Mouse (Mus musculus) neural tube, embryonic 14.5 days (tissue): ENCODE data around the gene Ntm. TPM values are rescaled to one million over a fixed set of nuclear protein-coding genes. Genes with fewer than 3 reads are reported as not detected.

Experiments
- ATAC-seq: fragments of 200-750 bp; cut with Nextera tagmentation; 2 replicates; pipeline ENCODE4 v1.8.0; 2017; ENCODE audit warnings: low read depth, mild to moderate bottlenecking, moderate TSS enrichment, moderate library complexity
- H3K27ac ChIP-seq: fragments of 300-500 bp; sonication (generic); 2 replicates; pipeline ENCODE4 v1.5.1; 2014; ENCODE audit warnings: low read depth, mild to moderate bottlenecking, control low read depth, low read length, moderate library complexity, mixed read lengths
- H3K27me3 ChIP-seq: fragments of 300-500 bp; sonication (generic); 2 replicates; pipeline ENCODE4 v1.6.1; 2014; ENCODE audit warnings: low read length; ENCODE audit not compliant: control insufficient read depth, insufficient read depth
- H3K36me3 ChIP-seq: fragments of 300-500 bp; sonication (generic); 2 replicates; pipeline ENCODE4 v1.6.1; 2014; ENCODE audit warnings: low read length, mixed read lengths; ENCODE audit not compliant: control insufficient read depth, insufficient read depth
- H3K4me1 ChIP-seq: fragments of 300-500 bp; sonication (generic); 2 replicates; pipeline ENCODE4 v1.6.1; 2014; ENCODE audit warnings: low read length; ENCODE audit not compliant: control insufficient read depth, insufficient read depth
- H3K4me2 ChIP-seq: fragments of 300-500 bp; sonication (generic); 2 replicates; pipeline ENCODE4 v1.6.1; 2014; ENCODE audit warnings: mild to moderate bottlenecking, low read depth, low read length, control low read depth
- H3K4me3 ChIP-seq: fragments of 300-500 bp; sonication (generic); 2 replicates; pipeline ENCODE4 v1.5.1; 2014; ENCODE audit warnings: low read depth, low read length, control low read depth, mixed read lengths
- H3K9ac ChIP-seq: fragments of 300-500 bp; sonication (generic); replicated peaks from 2 replicates; pipeline ENCODE4 v1.6.1; 2014; ENCODE audit warnings: low read depth, mild to moderate bottlenecking, control low read depth, low read length, mixed read lengths
- H3K9me3 ChIP-seq: fragments of 300-500 bp; sonication (generic); 2 replicates; pipeline ENCODE4 v1.6.1; 2016; ENCODE audit warnings: low read length; ENCODE audit not compliant: control insufficient read depth
- WGBS: fragments of 180-500 bp; shearing (Covaris S2); extraction: QIAGEN DNeasy Blood & Tissue Kit; methylation state at CpG from one replicate; pipeline ENCODE4 v1.1.7; 2014; 5-methylcytosine and 5-hydroxymethylcytosine counted together
- polyA plus RNA-seq: library from polyadenylated mRNA; unstranded; fragments of >200 nt; fragmentation: Nextera tagmentation; extraction: Ambion mirVana; gene quantifications from 2 replicates; pipeline ENCODE4 v1.2.1, GENCODE M21; 2014

Gene Ntm
- polyA plus RNA-seq, 1 experiment from 2014 or later, result 237 TPM

- Histone ChIP-seq H3K4me2 (no peak overlapping the region), H3K9me3 (no peaks in the 10 kb centered on the region), H3K4me1 (peaks cover 11% of the 10 kb centered on the region; the same call in 1 of the 2 replicates), H3K9ac (no peak overlapping the region), H3K4me3 (no peak overlapping the region), H3K27ac (no peak overlapping the region), H3K36me3 (no peaks in the 10 kb centered on the region), H3K27me3 (no peaks in the 10 kb centered on the region)
- 62% methylated on average over 7 of the region's 7 CpGs for WGBS
- ATAC-seq, result no peak
Measured at GRCm38 (mm10) chr9:29389224-29389623, 573.7 kb downstream of the Ntm start.

GRCm38 (mm10) chr9:29387136-29387535 is 575.8 kb downstream of the Ntm start:
- H3K36me3 ChIP-seq, result no peaks in the 10 kb centered on the region
- H3K27me3 ChIP-seq, result no peaks in the 10 kb centered on the region
- ATAC-seq, result no peak

GRCm38 (mm10) chr9:29377172-29378002 is 585.6 kb downstream of the Ntm start:
- H3K27ac ChIP-seq, result no peak overlapping the region
- no peak for ATAC-seq
- H3K4me3 ChIP-seq, result no peak overlapping the region
- H3K4me2 ChIP-seq, result no peak overlapping the region
- H3K36me3 ChIP-seq, result no peaks in the 10 kb centered on the region
- H3K4me1 ChIP-seq, result peaks cover 5% of the 10 kb centered on the region; the same call in 1 of the 2 replicates
- 82% methylated on average over 12 of the region's 12 CpGs for WGBS
- no peaks in the 10 kb centered on the region for H3K27me3 ChIP-seq
- H3K9me3 ChIP-seq, result no peaks in the 10 kb centered on the region
- H3K9ac ChIP-seq, result no peak overlapping the region

More at GRCm38 (mm10) chr9:29387136-29387535, 575.8 kb downstream of the Ntm start:
- Histone ChIP-seq H3K4me2 (no peak overlapping the region), H3K4me1 (peaks cover 11% of the 10 kb centered on the region; the same call in 1 of the 2 replicates), H3K9ac (no peak overlapping the region), H3K4me3 (no peak overlapping the region), H3K27ac (no peak overlapping the region), H3K9me3 (no peaks in the 10 kb centered on the region)
- WGBS, result 79% methylated on average over 4 of the region's 4 CpGs

GRCm38 (mm10) chr9:29371341-29371740 is 591.6 kb downstream of the Ntm start:
- Histone ChIP-seq H3K27ac (no peak overlapping the region), H3K27me3 (no peaks in the 10 kb centered on the region), H3K4me3 (no peak overlapping the region), H3K4me1 (no peaks in the 10 kb centered on the region), H3K9me3 (no peaks in the 10 kb centered on the region), H3K4me2 (no peak overlapping the region), H3K9ac (no peak overlapping the region), H3K36me3 (no peaks in the 10 kb centered on the region)
- 86% methylated on average over 3 of the region's 3 CpGs for WGBS
- no peak for ATAC-seq

- Histone ChIP-seq H3K27ac (no peak overlapping the region), H3K9ac (no peak overlapping the region), H3K4me1 (no peaks in the 10 kb centered on the region), H3K9me3 (no peaks in the 10 kb centered on the region), H3K4me2 (no peak overlapping the region), H3K36me3 (no peaks in the 10 kb centered on the region), H3K4me3 (no peak overlapping the region), H3K27me3 (no peaks in the 10 kb centered on the region)
- 70% methylated on average over 3 of the region's 3 CpGs for WGBS
- 0 out of 2 replicates have a peak, but pooled peaks have one; percentile 24 for ATAC-seq
Measured at GRCm38 (mm10) chr9:29369621-29370020, 593.3 kb downstream of the Ntm start.

- Histone ChIP-seq H3K9me3 (no peaks in the 10 kb centered on the region), H3K9ac (no peak overlapping the region), H3K4me2 (no peak overlapping the region), H3K27me3 (no peaks in the 10 kb centered on the region), H3K4me3 (no peak overlapping the region), H3K36me3 (no peaks in the 10 kb centered on the region), H3K27ac (no peak overlapping the region), H3K4me1 (no peaks in the 10 kb centered on the region)
- no peak for ATAC-seq
- WGBS, result 50% methylated on average over 3 of the region's 3 CpGs
Measured at GRCm38 (mm10) chr9:29368291-29368690, 594.6 kb downstream of the Ntm start.

GRCm38 (mm10) chr9:29357796-29358195 is 605.1 kb downstream of the Ntm start:
- Histone ChIP-seq H3K4me3 (no peak overlapping the region), H3K27ac (no peak overlapping the region), H3K4me1 (0 out of 2 replicates have a peak, but pooled peaks cover 2% of the 10 kb centered on the region), H3K9ac (no peak overlapping the region), H3K4me2 (no peak overlapping the region), H3K36me3 (no peaks in the 10 kb centered on the region), H3K9me3 (no peaks in the 10 kb centered on the region), H3K27me3 (no peaks in the 10 kb centered on the region)
- no peak for ATAC-seq
- WGBS, result 82% methylated on average over 4 of the region's 4 CpGs

GRCm38 (mm10) chr9:29342303-29342702 is 620.6 kb downstream of the Ntm start:
- Histone ChIP-seq H3K27ac (no peak overlapping the region), H3K27me3 (no peaks in the 10 kb centered on the region), H3K4me2 (no peak overlapping the region), H3K9me3 (no peaks in the 10 kb centered on the region), H3K9ac (no peak overlapping the region), H3K4me3 (no peak overlapping the region), H3K36me3 (no peaks in the 10 kb centered on the region), H3K4me1 (no peaks in the 10 kb centered on the region)
- ATAC-seq, result no peak
- 79% methylated on average over 7 of the region's 7 CpGs for WGBS

GRCm38 (mm10) chr9:29341292-29341691 is 621.6 kb downstream of the Ntm start:
- no peak overlapping the region for H3K9ac ChIP-seq
- no peak overlapping the region for H3K4me2 ChIP-seq
- 61% methylated on average over 3 of the region's 3 CpGs for WGBS
- no peak overlapping the region for H3K4me3 ChIP-seq
- no peaks in the 10 kb centered on the region for H3K27me3 ChIP-seq
- no peaks in the 10 kb centered on the region for H3K9me3 ChIP-seq
- H3K4me1 ChIP-seq, result no peaks in the 10 kb centered on the region
- H3K27ac ChIP-seq, result no peak overlapping the region
- no peak for ATAC-seq
- no peaks in the 10 kb centered on the region for H3K36me3 ChIP-seq
